ENCODE assay signal across 8 mouse cellular contexts in genomic region chr8:83782832-83783558, GRCm38 (mm10). TPM values are rescaled to one million over a fixed set of nuclear protein-coding genes. Genes with fewer than 3 reads are reported as not detected.
A peak's percentile ranks its signal among the peaks of the same experiment; 100 is the strongest.
DNase-seq lines count a peak whose midpoint lies in the region; ATAC-seq and TF ChIP-seq lines count a peak whose summit lies in the region.

No protein-coding gene starts in this region.

- TF ChIP-seq CTCF in intestine, postnatal 0 days (IDR thresholded peaks at IDR 0.05; ENCODE audit: low read depth), result peak; percentile 99

- H3K27ac ChIP-seq in embryonic facial prominence, embryonic 10.5 days (replicated peaks), result no peak overlapping the region
- H3K27ac ChIP-seq in intestine, postnatal 0 days (ENCODE audit: low read depth, low read length), result no peak overlapping the region
- no peak overlapping the region for H3K27ac ChIP-seq in midbrain, embryonic 11.5 days (ENCODE audit: low read depth, low read length)

- peak; percentile 97 for ATAC-seq in granulocyte monocyte progenitor cell, adult 5-6 weeks (replicated peaks; ENCODE audit: poor library complexity, severe bottlenecking)
- ATAC-seq in intestine, postnatal 0 days, result peak; percentile 61
- ATAC-seq in midbrain, embryonic 11.5 days (ENCODE audit: low FRiP score), result peak; percentile 83

- 0 out of 2 replicates have a peak overlapping the region, but pooled peaks have one; percentile 21 for H3K4me3 ChIP-seq in embryonic facial prominence, embryonic 10.5 days
- H3K4me3 ChIP-seq in intestine, postnatal 0 days (ENCODE audit: low read depth, low read length), result no peak overlapping the region
- H3K4me3 ChIP-seq in midbrain, embryonic 11.5 days (ENCODE audit: low read depth, low read length), result no peak overlapping the region

- DNase-seq in adrenal gland, adult 8-10 months, result peak; percentile 73
- peak; percentile 85 for DNase-seq in embryonic facial prominence, embryonic 10.5 days (ENCODE audit: low spot score)
- peak; percentile 86 to 89 for DNase-seq in left cerebral cortex, postnatal 36 days (ENCODE audit: low spot score in 2 of 2)
- peak; percentile 96 for DNase-seq in midbrain, embryonic 11.5 days (ENCODE audit: low spot score, missing footprints)
- DNase-seq in right cerebral cortex, postnatal 36 days (ENCODE audit: low spot score in 2 of 2), result peak; percentile 81 to 83
- DNase-seq in urinary bladder, postnatal 36 days (ENCODE audit: low spot score in 2 of 2), result peak; percentile 70 to 81

- H3K4me2 ChIP-seq in intestine, postnatal 0 days (replicated peaks; ENCODE audit: low read depth), result 0 out of 2 replicates have a peak overlapping the region, but pooled peaks have one; percentile 27
- H3K4me2 ChIP-seq in midbrain, embryonic 11.5 days, result peak overlapping the region; percentile 25; the same call in 1 of the 2 replicates

- H3K36me3 ChIP-seq in embryonic facial prominence, embryonic 10.5 days (replicated peaks), result no peaks in the 10 kb centered on the region
- H3K36me3 ChIP-seq in intestine, postnatal 0 days (ENCODE audit: control insufficient read depth, insufficient read depth), result no peaks in the 10 kb centered on the region
- no peaks in the 10 kb centered on the region for H3K36me3 ChIP-seq in midbrain, embryonic 11.5 days (ENCODE audit: control insufficient read depth, insufficient read depth, low read length)

- peaks cover 25% of the 10 kb centered on the region for H3K27me3 ChIP-seq in embryonic facial prominence, embryonic 10.5 days (replicated peaks; ENCODE audit: low read depth, poor library complexity, severe bottlenecking)
- H3K27me3 ChIP-seq in intestine, postnatal 0 days (replicated peaks; ENCODE audit: control insufficient read depth, insufficient read depth, low read length), result no peaks in the 10 kb centered on the region
- no peaks in the 10 kb centered on the region for H3K27me3 ChIP-seq in midbrain, embryonic 11.5 days (ENCODE audit: control insufficient read depth, insufficient read depth, low read length)

- no peak overlapping the region for H3K9ac ChIP-seq in intestine, postnatal 0 days (ENCODE audit: low read depth, low read length)
- H3K9ac ChIP-seq in midbrain, embryonic 11.5 days (ENCODE audit: low read length), result no peak overlapping the region

- 15% methylated on average over 28 of the region's 28 CpGs for WGBS in embryonic facial prominence, embryonic 10.5 days
- WGBS in intestine, postnatal 0 days, result 17% methylated on average over 28 of the region's 28 CpGs
- WGBS in midbrain, embryonic 11.5 days, result 15% methylated on average over 28 of the region's 28 CpGs

- intact Hi-C loops in left cerebral cortex, postnatal 36 days (cut with DNase I), result loop anchor here (1.0 to 2.0 kb wide), 3 partner anchors 92 to 172 kb away; partner anchors contain the start of genes Asf1b and Gm10644

- no peaks in the 10 kb centered on the region for H3K9me3 ChIP-seq in embryonic facial prominence, embryonic 10.5 days
- no peaks in the 10 kb centered on the region for H3K9me3 ChIP-seq in intestine, postnatal 0 days (ENCODE audit: control insufficient read depth)
- no peaks in the 10 kb centered on the region for H3K9me3 ChIP-seq in midbrain, embryonic 11.5 days (ENCODE audit: control insufficient read depth, low read length)

- H3K4me1 ChIP-seq in embryonic facial prominence, embryonic 10.5 days, result peaks cover 22% of the 10 kb centered on the region
- 0 out of 2 replicates have a peak, but pooled peaks cover 3% of the 10 kb centered on the region for H3K4me1 ChIP-seq in intestine, postnatal 0 days (replicated peaks; ENCODE audit: control insufficient read depth, insufficient read depth, low read length)
- H3K4me1 ChIP-seq in midbrain, embryonic 11.5 days (ENCODE audit: control insufficient read depth, insufficient read depth, low read length), result peaks cover 2% of the 10 kb centered on the region; the same call in 1 of the 2 replicates

RNA-seq across cellular contexts. Expression of gene Adgre5, which starts 41.9 kb away (rescaled TPM):
- total RNA-seq in adrenal gland, adult 8-10 months (2022), result 10 to 100 TPM; 21.8 to 45.5 (median 35.2) TPM
- 7.8 and 11.5 TPM in 2 replicates for polyA plus RNA-seq in embryonic facial prominence, embryonic 10.5 days (2016; fragmentation: Nextera tagmentation; extraction: Ambion mirVana)
- 21.4 and 25.7 TPM in 2 replicates for total RNA-seq in granulocyte monocyte progenitor cell, adult 5-6 weeks (2014; fragmentation: Nextera tagmentation)
- total RNA-seq in granulocyte monocyte progenitor cell, adult 5-6 weeks (2017), result 21.7 and 27.2 TPM in 2 replicates
- 17.2 and 17.6 TPM in 2 replicates for polyA plus RNA-seq in intestine, postnatal 0 days (2015; fragmentation: Nextera tagmentation; extraction: Ambion mirVana)
- total RNA-seq in left cerebral cortex, postnatal 36 days (2021), result 10 to 100 TPM in 1 of 2 experiments, 1 to 10 TPM in 1; 6.0 to 10.8 TPM
- 10.9 and 12.8 TPM in 2 replicates for polyA plus RNA-seq in midbrain, embryonic 11.5 days (2014; fragmentation: Nextera tagmentation; extraction: Ambion mirVana)
